Mouse (Mus musculus): Measurements from ENCODE around the gene Adipor2.

DNA sequence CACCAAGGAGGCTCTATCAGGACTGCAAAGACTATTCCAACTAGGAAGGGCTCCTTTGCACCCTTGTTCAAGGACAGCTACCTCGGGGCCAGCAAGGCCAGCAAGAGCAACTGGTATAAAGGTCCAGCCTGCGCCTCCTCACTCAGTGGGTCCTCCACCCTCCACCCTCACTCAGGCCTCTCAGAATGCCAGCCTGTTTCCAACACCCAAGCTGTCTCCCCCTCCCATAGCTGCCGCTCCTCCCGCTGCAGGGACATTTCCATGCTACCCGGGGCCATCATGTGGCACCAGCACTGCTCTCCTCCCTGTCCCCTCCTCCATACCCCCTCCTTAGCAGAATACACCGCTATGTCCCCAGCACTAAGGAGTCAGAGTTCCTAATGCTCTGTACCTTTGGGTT lies 87.6 kb downstream of the Adipor2 start:
- TF ChIP-seq CTCF (IDR thresholded peaks at IDR 0.05; ENCODE audit: borderline replicate concordance, extremely low read depth, insufficient read depth, insufficient read length) (no peak), POLR2A (IDR thresholded peaks at IDR 0.05; ENCODE audit: borderline replicate concordance, extremely low read depth, insufficient read depth, insufficient read length, poor library complexity, severe bottlenecking) (no peak)
